ENCODE assay signal across 19 mouse cellular contexts in the genomic region with DNA sequence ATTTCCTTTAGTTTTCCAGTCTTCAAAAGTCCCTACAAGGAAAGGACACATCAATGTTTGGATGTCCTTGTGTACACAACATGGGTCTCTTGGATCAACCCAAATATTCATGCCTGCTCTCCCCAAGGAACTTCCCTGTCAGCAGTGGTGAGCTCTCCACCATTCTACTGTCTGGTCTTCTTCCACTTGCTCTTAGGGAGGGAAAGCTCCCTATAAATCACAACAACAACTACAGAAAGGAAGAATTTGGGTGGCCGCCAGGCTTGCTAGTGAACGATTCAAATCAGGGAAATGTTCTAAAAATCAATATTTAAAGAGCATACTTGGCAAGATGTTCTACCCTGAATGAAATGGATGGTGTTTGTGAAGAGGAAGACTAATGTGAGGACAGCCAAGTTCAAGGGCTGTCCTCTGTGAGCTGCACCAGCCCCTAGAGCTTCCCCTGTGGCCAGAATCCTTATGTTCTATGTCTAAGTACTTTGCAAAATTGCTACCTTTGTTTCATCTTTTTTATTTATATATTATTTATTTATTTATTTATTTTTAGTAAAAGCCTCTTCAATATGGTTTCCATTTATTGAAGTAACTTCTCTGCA.
A peak's percentile ranks its signal among the peaks of the same experiment; 100 is the strongest.
DNase-seq lines count a peak whose midpoint lies in the region; ATAC-seq and TF ChIP-seq lines count a peak whose summit lies in the region.
"Had no signal": no experiment of that assay in that cellular context is flagged by ENCODE, and none has a peak within 500 bp of the region (broad histone marks: within the 10 kb centered on the region; RNA-seq: fewer than 3 reads in every experiment).

No protein-coding gene starts in this region.

- TF ChIP-seq CTCF in kidney, postnatal 0 days (IDR thresholded peaks at IDR 0.05; ENCODE audit: low read depth): no peak
- no peak for TF ChIP-seq CTCF in lung, postnatal 0 days (IDR thresholded peaks at IDR 0.05)

- no peak overlapping the region for H3K9ac ChIP-seq in kidney, postnatal 0 days (ENCODE audit: low read depth, low read length)
- H3K9ac ChIP-seq in kidney, embryonic 16.5 days (replicated peaks; ENCODE audit: low read length): no peak overlapping the region
- H3K9ac ChIP-seq in lung, embryonic 15.5 days: no peak overlapping the region
- H3K9ac ChIP-seq in lung, postnatal 0 days (replicated peaks; ENCODE audit: low read depth): no peak overlapping the region
- H3K9ac ChIP-seq: embryonic facial prominence, embryonic 15.5 days; liver, embryonic 13.5 days; stomach, embryonic 15.5 days had no signal

- H3K9me3 ChIP-seq in kidney, postnatal 0 days (replicated peaks; ENCODE audit: low read length): no peaks in the 10 kb centered on the region
- no peaks in the 10 kb centered on the region for H3K9me3 ChIP-seq in kidney, embryonic 16.5 days (ENCODE audit: low read length)
- no peaks in the 10 kb centered on the region for H3K9me3 ChIP-seq in lung, embryonic 15.5 days
- H3K9me3 ChIP-seq in lung, postnatal 0 days (ENCODE audit: low read length): no peaks in the 10 kb centered on the region
- H3K9me3 ChIP-seq: embryonic facial prominence, embryonic 15.5 days; forebrain, embryonic 10.5 days; hindbrain, embryonic 10.5 days; liver, embryonic 13.5 days; stomach, embryonic 15.5 days had no signal

- ATAC-seq in kidney, postnatal 0 days (replicated peaks; ENCODE audit: low FRiP score, low read depth): no peak
- no peak for ATAC-seq in kidney, embryonic 16.5 days (ENCODE audit: low FRiP score, low TSS enrichment)
- ATAC-seq in lung, embryonic 15.5 days (ENCODE audit: borderline replicate concordance, extremely low read depth, low FRiP score, low TSS enrichment): peak; percentile 62; the same call in 1 of the 2 replicates
- no peak for ATAC-seq in lung, postnatal 0 days

- TF ChIP-seq EP300 in lung, postnatal 0 days (IDR thresholded peaks at IDR 0.05): no peak

- H3K4me3 ChIP-seq in kidney, postnatal 0 days (replicated peaks; ENCODE audit: low read depth, low read length): no peak overlapping the region
- H3K4me3 ChIP-seq in kidney, embryonic 16.5 days (ENCODE audit: low read length): no peak overlapping the region
- H3K4me3 ChIP-seq in lung, embryonic 15.5 days: no peak overlapping the region
- no peak overlapping the region for H3K4me3 ChIP-seq in lung, postnatal 0 days (ENCODE audit: low read depth, low read length)
- H3K4me3 ChIP-seq: embryonic facial prominence, embryonic 15.5 days; forebrain, embryonic 10.5 days; hindbrain, embryonic 10.5 days; liver, embryonic 13.5 days; stomach, embryonic 15.5 days had no signal

- no peaks in the 10 kb centered on the region for H3K27me3 ChIP-seq in kidney, postnatal 0 days (ENCODE audit: insufficient read depth, low read length)
- no peaks in the 10 kb centered on the region for H3K27me3 ChIP-seq in kidney, embryonic 16.5 days (ENCODE audit: insufficient read depth, low read length)
- no peaks in the 10 kb centered on the region for H3K27me3 ChIP-seq in lung, embryonic 15.5 days
- no peaks in the 10 kb centered on the region for H3K27me3 ChIP-seq in lung, postnatal 0 days (replicated peaks; ENCODE audit: insufficient read depth, low read length)
- H3K27me3 ChIP-seq: embryonic facial prominence, embryonic 15.5 days; liver, embryonic 13.5 days; stomach, embryonic 15.5 days had no signal

- H3K4me2 ChIP-seq in kidney, postnatal 0 days (ENCODE audit: low read length): no peak overlapping the region
- H3K4me2 ChIP-seq in kidney, embryonic 16.5 days (replicated peaks; ENCODE audit: low read depth, low read length): no peak overlapping the region
- H3K4me2 ChIP-seq in lung, embryonic 15.5 days: no peak overlapping the region
- H3K4me2 ChIP-seq in lung, postnatal 0 days (replicated peaks; ENCODE audit: low read depth, low read length): no peak overlapping the region
- H3K4me2 ChIP-seq: embryonic facial prominence, embryonic 15.5 days; liver, embryonic 13.5 days; stomach, embryonic 15.5 days had no signal

- WGBS in kidney, postnatal 0 days: 60% methylated on average over 2 of the region's 2 CpGs
- WGBS in kidney, embryonic 16.5 days: 61% methylated on average over 2 of the region's 2 CpGs
- 28% methylated on average over 2 of the region's 2 CpGs for WGBS in lung, embryonic 15.5 days
- 34% methylated on average over 2 of the region's 2 CpGs for WGBS in lung, postnatal 0 days

- H3K4me1 ChIP-seq in kidney, postnatal 0 days (replicated peaks; ENCODE audit: insufficient read depth, low read length): no peaks in the 10 kb centered on the region
- no peaks in the 10 kb centered on the region for H3K4me1 ChIP-seq in kidney, embryonic 16.5 days (ENCODE audit: insufficient read depth, low read length)
- H3K4me1 ChIP-seq in lung, embryonic 15.5 days: peaks cover 13% of the 10 kb centered on the region; the same call in 1 of the 2 replicates
- H3K4me1 ChIP-seq in lung, postnatal 0 days (ENCODE audit: insufficient read depth, low read depth, low read length): no peaks in the 10 kb centered on the region
- H3K4me1 ChIP-seq: embryonic facial prominence, embryonic 15.5 days; liver, embryonic 13.5 days; stomach, embryonic 15.5 days had no signal

- no peaks in the 10 kb centered on the region for H3K36me3 ChIP-seq in kidney, postnatal 0 days (ENCODE audit: insufficient read depth, low read length)
- H3K36me3 ChIP-seq in kidney, embryonic 16.5 days (ENCODE audit: insufficient read depth, low read length): no peaks in the 10 kb centered on the region
- H3K36me3 ChIP-seq in lung, embryonic 15.5 days: no peaks in the 10 kb centered on the region
- H3K36me3 ChIP-seq in lung, postnatal 0 days (ENCODE audit: insufficient read depth, low read length): no peaks in the 10 kb centered on the region
- H3K36me3 ChIP-seq: embryonic facial prominence, embryonic 15.5 days; forebrain, embryonic 10.5 days; hindbrain, embryonic 10.5 days; liver, embryonic 13.5 days; stomach, embryonic 15.5 days had no signal

- no peak overlapping the region for H3K27ac ChIP-seq in kidney, postnatal 0 days
- no peak overlapping the region for H3K27ac ChIP-seq in kidney, embryonic 16.5 days (ENCODE audit: low read length)
- H3K27ac ChIP-seq in lung, embryonic 15.5 days: no peak overlapping the region
- no peak overlapping the region for H3K27ac ChIP-seq in lung, postnatal 0 days (ENCODE audit: low read length)
- H3K27ac ChIP-seq: embryonic facial prominence, embryonic 15.5 days; forebrain, embryonic 10.5 days; hindbrain, embryonic 10.5 days; liver, embryonic 13.5 days; stomach, embryonic 15.5 days had no signal

- peak; percentile 22 for DNase-seq in adrenal gland, postnatal 14 days
- no peak for DNase-seq in adrenal gland, adult 8-10 months
- DNase-seq in kidney, postnatal 0 days (ENCODE audit: low spot score): peak; percentile 49
- no peak for DNase-seq in lung, postnatal 0 days (ENCODE audit: low spot score)
- DNase-seq in urinary bladder, postnatal 4 days (ENCODE audit: low spot score in 2 of 2): peak; percentile 22 to 64
- DNase-seq in urinary bladder, adult 18-20 months (ENCODE audit: low spot score in 2 of 2): no peak
- DNase-seq: embryo, embryonic 11 days; layer of hippocampus, postnatal 36 days; liver, embryonic 13.5 days; midbrain, embryonic 14.5 days; retina, postnatal 1 day; spleen, adult 18-20 months; thymus, postnatal 36 days had no signal

Comparison
In these comparisons a context has a peak if more than half of its experiments do, and no peak if none do; other contexts are left out.
1. DNase-seq: peak in adrenal gland, postnatal 14 days (single experiment), kidney, postnatal 0 days (single experiment) and urinary bladder, postnatal 4 days (2 of 2); none in adrenal gland, adult 8-10 months (single experiment), lung, postnatal 0 days (single experiment) and urinary bladder, adult 18-20 months (0 of 2).